Mouse (Mus musculus) bone marrow macrophage, adult 2 months (primary cell): ENCODE measurements at regions not wholly inside any gene's neighbourhood (a gene's known extent, or its start where the extent isn't known, plus 50 kb on each side); places are given as distances from the start of the nearest gene placed in this dataset.
A peak's percentile ranks its signal among the peaks of the same experiment; 100 is the strongest.

Experiments used
- H3K27ac ChIP-seq: 2 replicates; pipeline ENCODE4 v1.5.1; 2012; ENCODE audit warnings: low read depth, low read length; ENCODE audit not compliant: insufficient read depth
- H3K4me1 ChIP-seq: 2 replicates; pipeline ENCODE4 v1.6.1; 2012; ENCODE audit warnings: low read length; ENCODE audit not compliant: control insufficient read depth, insufficient read depth
- H3K4me3 ChIP-seq: 2 replicates; pipeline ENCODE4 v1.5.1; 2012; ENCODE audit warnings: mild to moderate bottlenecking, low read length, moderate library complexity; ENCODE audit not compliant: insufficient read depth
- CTCF ChIP-seq: IDR thresholded peaks from 2 replicates; pipeline ENCODE4 v1.5.1; 2012; ENCODE audit warnings: low read depth, mild to moderate bottlenecking, low read length, moderate library complexity
- POLR2A ChIP-seq: IDR thresholded peaks from 2 replicates; pipeline ENCODE4 v1.6.1; 2012; ENCODE audit warnings: mild to moderate bottlenecking, low read depth, low read length, borderline replicate concordance

DNA sequence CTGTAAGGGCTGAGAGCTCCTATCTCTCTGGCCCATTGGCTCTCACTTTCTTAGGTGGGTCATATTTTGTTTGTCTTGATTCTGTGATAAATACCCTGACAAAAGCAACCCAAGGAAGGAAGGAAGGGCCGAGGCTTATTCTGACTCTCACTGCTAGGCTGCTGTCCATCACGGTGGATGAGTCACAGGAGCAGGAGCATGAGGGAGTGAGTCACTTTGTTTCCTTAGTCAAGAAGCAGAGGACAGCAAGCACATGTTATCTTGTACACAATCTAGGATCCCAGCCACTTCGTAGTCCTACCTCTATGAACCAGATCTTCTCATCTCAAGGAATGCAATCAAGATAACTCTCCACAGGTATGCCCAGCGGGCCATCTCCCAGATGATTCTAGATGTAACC lies 69.9 kb downstream of the Atp6v1g3 start:
- Histone ChIP-seq H3K27ac (peak overlapping the region; percentile 84), H3K4me1 (peaks cover 27% of the 10 kb centered on the region), H3K4me3 (no peak overlapping the region)
- TF ChIP-seq CTCF (no peak), POLR2A (no peak)

DNA sequence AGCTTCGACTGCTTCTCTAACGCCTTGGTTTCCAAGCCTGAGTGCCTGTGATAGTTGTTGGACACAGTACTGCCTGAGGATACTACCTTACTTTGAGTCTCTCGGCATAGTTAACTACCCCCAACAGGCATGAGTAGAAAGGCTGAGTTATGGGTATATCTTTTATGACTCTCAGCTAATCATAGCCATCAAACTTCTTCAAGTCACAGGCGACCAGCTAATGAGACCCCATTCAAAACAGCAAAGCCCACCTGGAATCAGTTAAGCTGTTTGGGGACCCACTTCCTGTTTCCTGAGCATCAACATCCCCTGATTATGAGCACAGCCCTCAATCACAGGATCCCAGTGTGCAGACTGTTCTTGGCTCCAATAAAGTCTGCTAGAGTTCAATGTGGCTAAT lies 71.4 kb downstream of the Atp6v1g3 start:
- no peak overlapping the region for H3K27ac ChIP-seq
- no peak for TF ChIP-seq POLR2A
- TF ChIP-seq CTCF = no peak
- H3K4me1 ChIP-seq = peaks cover 30% of the 10 kb centered on the region
- H3K4me3 ChIP-seq = no peak overlapping the region

DNA sequence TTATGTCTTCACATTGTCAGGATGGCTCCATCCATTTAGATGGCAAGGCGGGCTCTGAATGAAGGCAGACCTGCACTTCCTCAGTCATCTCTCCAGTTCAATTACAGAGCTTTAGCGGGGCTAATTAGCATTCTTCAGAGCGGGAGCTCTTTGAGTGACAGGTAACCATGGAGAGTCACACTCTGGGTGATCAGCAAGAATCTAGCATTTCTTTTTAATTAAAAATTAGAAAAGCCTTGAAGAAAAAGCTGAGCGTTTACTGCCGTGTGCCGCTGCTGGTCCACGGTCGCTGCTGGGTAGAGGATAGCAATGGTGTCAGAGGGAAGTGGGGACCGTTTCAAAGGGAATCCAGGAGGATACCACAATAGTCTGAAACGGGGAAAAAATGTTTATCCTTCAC lies 72.5 kb downstream of the Atp6v1g3 start:
- Histone ChIP-seq H3K27ac (no peak overlapping the region), H3K4me1 (peaks cover 30% of the 10 kb centered on the region), H3K4me3 (no peak overlapping the region)
- no peak for TF ChIP-seq POLR2A
- no peak for TF ChIP-seq CTCF

DNA sequence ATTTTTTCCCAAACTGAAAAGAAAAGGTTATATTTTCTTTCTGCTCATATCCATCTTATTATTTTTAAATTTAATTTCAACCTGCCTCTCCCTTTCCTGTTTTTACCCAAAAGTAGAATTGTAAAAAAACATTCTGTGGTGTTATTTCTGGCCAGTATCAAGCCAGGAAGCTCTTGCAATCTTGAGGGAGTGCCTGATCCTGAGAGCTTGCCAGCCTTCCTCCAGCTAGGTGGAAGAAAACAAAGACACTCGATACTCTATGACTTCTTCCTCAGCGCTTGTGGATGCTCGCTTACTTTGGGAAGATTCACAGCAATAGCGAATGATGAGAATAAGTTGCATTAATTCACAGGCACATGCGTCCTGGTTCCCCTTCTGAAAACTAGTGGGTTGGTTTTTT lies 73.4 kb downstream of the Atp6v1g3 start:
- no peak overlapping the region for H3K27ac ChIP-seq
- H3K4me1 ChIP-seq = peaks cover 30% of the 10 kb centered on the region
- no peak for TF ChIP-seq CTCF
- no peak for TF ChIP-seq POLR2A
- no peak overlapping the region for H3K4me3 ChIP-seq

DNA sequence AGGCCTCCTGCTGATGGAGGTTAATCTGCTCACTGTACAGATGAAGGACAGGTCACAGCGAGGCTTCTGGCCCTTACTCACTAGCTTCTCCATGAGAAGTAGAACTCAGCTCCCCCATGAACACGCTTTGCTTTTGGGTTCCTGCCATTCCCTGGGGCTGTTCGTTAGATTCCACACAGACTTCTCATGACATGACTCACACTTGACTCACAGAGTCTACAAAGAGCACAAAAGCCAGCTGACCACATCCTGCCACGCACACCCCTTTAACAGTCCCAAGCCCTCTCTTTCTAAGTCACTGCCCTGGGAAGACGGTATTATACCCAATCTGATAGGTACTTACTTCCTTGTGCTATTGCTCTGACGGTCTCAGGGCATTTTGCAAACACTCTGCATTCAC lies 74.9 kb downstream of the Atp6v1g3 start:
- TF ChIP-seq CTCF = no peak
- no peak for TF ChIP-seq POLR2A
- Histone ChIP-seq H3K4me3 (no peak overlapping the region), H3K27ac (peak overlapping the region; percentile 58), H3K4me1 (peaks cover 22% of the 10 kb centered on the region)

DNA sequence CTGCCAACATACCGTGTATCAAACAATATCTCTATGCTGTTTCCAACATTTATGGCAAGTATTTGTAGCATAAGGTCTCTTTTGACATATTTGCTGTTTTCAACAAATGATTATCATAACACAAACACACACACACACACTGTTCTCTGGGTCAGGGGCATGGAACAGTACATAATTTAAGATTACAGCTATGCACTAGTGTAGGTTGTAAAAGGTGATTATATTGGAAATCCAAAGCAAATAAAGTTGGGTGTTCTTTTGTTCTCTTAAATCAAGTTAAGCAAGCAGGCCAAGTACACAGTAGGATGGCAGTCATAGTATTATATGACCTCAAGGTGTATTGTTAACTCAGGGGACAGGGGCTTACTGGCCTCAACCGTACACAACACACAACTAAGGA lies 75.6 kb downstream of the Atp6v1g3 start:
- no peak overlapping the region for H3K27ac ChIP-seq
- no peak for TF ChIP-seq POLR2A
- no peak for TF ChIP-seq CTCF
- H3K4me1 ChIP-seq = peaks cover 19% of the 10 kb centered on the region
- H3K4me3 ChIP-seq = no peak overlapping the region

DNA sequence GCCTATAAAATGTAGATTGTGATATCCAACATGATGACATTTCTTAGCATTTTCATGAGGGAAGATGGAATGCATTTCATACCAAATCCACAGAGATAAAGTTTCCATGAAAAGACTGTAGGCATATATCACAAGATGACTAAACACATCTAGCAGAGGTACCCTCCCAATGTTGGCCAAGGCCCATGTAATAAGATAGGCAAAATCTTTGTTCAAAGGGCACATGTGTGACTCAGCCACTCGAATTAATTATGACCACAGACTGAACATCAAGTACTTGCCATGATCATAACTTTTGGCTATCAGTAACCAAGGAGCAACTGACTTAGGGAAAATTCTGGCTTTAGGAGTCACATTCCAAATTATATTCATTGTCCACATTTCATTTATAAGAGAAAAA lies 82.9 kb downstream of the Atp6v1g3 start:
- Histone ChIP-seq H3K4me3 (no peak overlapping the region), H3K27ac (no peak overlapping the region), H3K4me1 (no peaks in the 10 kb centered on the region)
- TF ChIP-seq POLR2A = no peak
- TF ChIP-seq CTCF = no peak

DNA sequence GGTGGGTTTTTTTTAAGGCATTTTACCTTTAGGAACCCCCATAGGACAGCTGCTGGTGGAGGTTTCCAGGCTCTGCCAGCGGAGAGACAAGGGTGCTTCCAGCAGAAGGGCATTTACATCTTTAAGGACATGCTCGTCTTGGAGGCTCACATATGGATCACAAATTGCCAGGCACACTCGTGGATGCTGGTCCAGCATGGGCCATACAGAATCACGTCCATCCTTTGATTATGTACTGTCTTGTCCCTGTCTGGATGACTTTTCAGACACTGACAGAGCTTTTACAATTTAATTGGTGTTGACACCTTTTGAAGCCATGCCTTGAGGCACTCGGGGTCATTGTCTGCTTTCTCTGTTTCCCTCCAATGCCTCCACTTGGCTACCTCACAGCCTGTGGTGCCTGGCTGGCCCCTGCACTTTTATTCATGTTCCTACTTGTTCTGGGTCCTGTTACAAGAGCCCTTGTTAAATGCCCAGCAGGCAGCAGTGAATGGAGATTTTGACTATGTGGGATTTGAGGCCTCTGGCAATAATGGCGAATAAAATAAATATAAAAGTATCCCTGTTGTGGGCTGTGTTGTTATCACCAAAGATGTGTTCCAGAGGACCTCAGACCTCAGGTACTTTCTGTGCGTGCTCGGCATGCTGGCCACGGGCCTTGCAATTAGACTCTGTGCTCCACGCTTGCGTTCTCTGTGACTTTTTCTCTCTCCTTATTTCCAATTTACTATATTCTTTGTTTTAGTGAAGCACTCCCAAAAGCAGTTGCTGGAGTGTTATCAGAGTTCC lies 89.3 kb downstream of the Atp6v1g3 start:
- Histone ChIP-seq H3K27ac (no peak overlapping the region), H3K4me3 (no peak overlapping the region), H3K4me1 (no peaks in the 10 kb centered on the region)
- TF ChIP-seq POLR2A (no peak), CTCF (no peak)

DNA sequence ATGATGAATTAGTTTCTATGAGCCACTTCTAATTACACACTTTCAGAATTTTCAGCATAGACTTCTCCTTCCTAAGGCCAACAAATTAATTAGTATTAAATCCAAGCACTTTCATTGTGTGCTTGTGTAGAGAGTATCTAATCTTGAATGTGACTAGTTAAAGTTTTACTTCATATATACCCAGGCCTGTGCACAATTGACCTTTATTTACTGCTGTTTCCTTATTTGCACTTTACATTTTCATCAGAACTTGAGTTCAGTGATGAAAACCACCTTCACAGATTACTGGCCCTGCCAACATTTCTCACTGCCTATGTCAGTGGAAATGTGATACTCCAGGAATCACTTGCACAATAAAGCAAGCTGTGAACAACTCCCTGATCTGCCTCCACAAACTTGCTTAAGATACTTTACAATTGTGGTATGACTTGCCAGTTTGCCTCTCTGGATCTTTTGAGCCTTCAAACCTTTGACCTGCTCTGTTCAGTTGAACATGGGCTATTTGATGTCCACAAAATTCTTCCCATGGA lies 96.5 kb downstream of the Atp6v1g3 start:
- Histone ChIP-seq H3K27ac (no peak overlapping the region), H3K4me3 (no peak overlapping the region), H3K4me1 (peaks cover 5% of the 10 kb centered on the region)
- TF ChIP-seq POLR2A (no peak), CTCF (no peak)

DNA sequence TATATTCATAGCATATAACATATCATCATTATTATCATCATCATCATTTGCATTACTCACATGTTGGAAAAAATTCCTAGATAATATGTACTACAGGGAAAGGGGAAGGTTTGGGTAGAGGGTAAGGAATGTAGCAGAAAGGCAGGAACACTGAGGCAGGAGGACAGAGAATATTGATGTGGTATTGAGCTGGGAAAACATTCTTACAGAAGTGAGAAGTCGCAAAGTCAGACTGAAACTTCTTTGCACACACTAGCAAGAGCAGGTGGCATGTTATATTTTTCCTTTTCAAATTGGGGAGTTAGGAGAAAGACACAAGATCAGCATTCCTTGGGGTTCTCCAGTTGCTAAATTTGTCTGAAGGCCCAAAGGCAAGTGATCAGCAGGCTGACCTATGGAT lies 97.9 kb downstream of the Atp6v1g3 start:
- H3K4me1 ChIP-seq = peaks cover 5% of the 10 kb centered on the region
- H3K27ac ChIP-seq = no peak overlapping the region
- no peak overlapping the region for H3K4me3 ChIP-seq
- TF ChIP-seq POLR2A = no peak
- TF ChIP-seq CTCF = no peak
